Mouse (Mus musculus): ENCODE data around the gene Zfp12.

The Zfp12 gene

GRCm38 (mm10) chr5:143265409-143265808 is 30.4 kb downstream of the Zfp12 start:
- in situ Hi-C loops (cut with MboI, MseI) = no loop called here

- in situ Hi-C loops (cut with MboI, MseI) = no loop called here
Measured at GRCm38 (mm10) chr5:143266794-143267193, 31.8 kb downstream of the Zfp12 start.

- in situ Hi-C loops (cut with MboI, MseI) = no loop called here
Measured at GRCm38 (mm10) chr5:143268985-143269362, 34.0 kb downstream of the Zfp12 start.

- in situ Hi-C loops (cut with MboI, MseI) = no loop called here
Measured at GRCm38 (mm10) chr5:143269363-143270150, 34.6 kb downstream of the Zfp12 start, which contains the start of gene Zfp316. TSS of gene Zfp316 (minus strand) at chr5:143270022.

- in situ Hi-C loops (cut with MboI, MseI) = no loop called here
Measured at GRCm38 (mm10) chr5:143270151-143270519, 35.2 kb downstream of the Zfp12 start.

GRCm38 (mm10) chr5:143271642-143272041 is 36.7 kb downstream of the Zfp12 start:
- in situ Hi-C loops (cut with MboI, MseI) = no loop called here

- in situ Hi-C loops (cut with MboI, MseI) = no loop called here
Measured at GRCm38 (mm10) chr5:143272108-143272507, 37.1 kb downstream of the Zfp12 start.

- in situ Hi-C loops (cut with MboI, MseI) = no loop called here
Measured at GRCm38 (mm10) chr5:143272540-143273330, 37.8 kb downstream of the Zfp12 start.

GRCm38 (mm10) chr5:143275761-143276160 is 40.8 kb downstream of the Zfp12 start:
- in situ Hi-C loops (cut with MboI, MseI) = no loop called here

GRCm38 (mm10) chr5:143279247-143279646 is 44.3 kb downstream of the Zfp12 start:
- in situ Hi-C loops (cut with MboI, MseI) = no loop called here

- in situ Hi-C loops (cut with MboI, MseI) = no loop called here
Measured at GRCm38 (mm10) chr5:143284762-143285161, 49.8 kb downstream of the Zfp12 start.

- in situ Hi-C loops (cut with MboI, MseI) = no loop called here
Measured at GRCm38 (mm10) chr5:143287774-143288328, 52.9 kb downstream of the Zfp12 start.

- in situ Hi-C loops (cut with MboI, MseI) = no loop called here
Measured at GRCm38 (mm10) chr5:143288378-143288911, 53.5 kb downstream of the Zfp12 start.

GRCm38 (mm10) chr5:143289299-143289698 is 54.3 kb downstream of the Zfp12 start:
- in situ Hi-C loops (cut with MboI, MseI) = no loop called here

- in situ Hi-C loops (cut with MboI, MseI) = loop anchor here (5.0 to 10.0 kb wide), 2 partner anchors 118 to 406 kb away; no protein-coding TSS in a partner anchor
Measured at GRCm38 (mm10) chr5:143292879-143293278, 57.9 kb downstream of the Zfp12 start.

GRCm38 (mm10) chr5:143293404-143293803 is 58.4 kb downstream of the Zfp12 start, which contains the start of gene Zfp853:
TSS of gene Zfp853 (minus strand) at chr5:143293623.
- in situ Hi-C loops (cut with MboI, MseI) = loop anchor here (5.0 to 10.0 kb wide), 2 partner anchors 119 to 406 kb away; no protein-coding TSS in a partner anchor

GRCm38 (mm10) chr5:143294862-143295261 is 59.9 kb downstream of the Zfp12 start:
- in situ Hi-C loops (cut with MboI, MseI) = loop anchor here (5.0 to 10.0 kb wide), 2 partner anchors 120 to 408 kb away; no protein-coding TSS in a partner anchor

GRCm38 (mm10) chr5:143295330-143295729 is 60.4 kb downstream of the Zfp12 start:
- in situ Hi-C loops (cut with MboI, MseI) = loop anchor here (10.0 kb wide), 1 partner anchor 121 kb away; no protein-coding TSS in a partner anchor

- in situ Hi-C loops (cut with MboI, MseI) = loop anchor here (10.0 kb wide), 1 partner anchor 123 kb away; no protein-coding TSS in a partner anchor
Measured at GRCm38 (mm10) chr5:143297986-143298385, 63.0 kb downstream of the Zfp12 start.

GRCm38 (mm10) chr5:143298391-143298790 is 63.4 kb downstream of the Zfp12 start:
- in situ Hi-C loops (cut with MboI, MseI) = loop anchor here (10.0 kb wide), 1 partner anchor 124 kb away; no protein-coding TSS in a partner anchor
